Mouse (Mus musculus) liver, embryonic 14.5 days (tissue): ENCODE results near the gene Ybx2. TPM values are rescaled to one million over a fixed set of nuclear protein-coding genes. Genes with fewer than 3 reads are reported as not detected.

Source experiments
- ATAC-seq: fragments of 200-750 bp; cut with Nextera tagmentation; 2 replicates; pipeline ENCODE4 v1.8.0; 2017; ENCODE audit warnings: moderate number of reproducible peaks, mild to moderate bottlenecking, moderate library complexity; ENCODE audit not compliant: insufficient read depth
- DNase-seq, 3 experiments: peaks; one replicate each; pipeline ENCODE4 v3.0.0-alpha.2; 2012 to 2013; ENCODE audit warnings: low read depth in 3 of 3, low spot score in 3 of 3
- H3K27ac ChIP-seq: fragments of 300-500 bp; sonication (generic); 2 replicates; pipeline ENCODE4 v1.5.1; 2014; ENCODE audit warnings: moderate library complexity, mild to moderate bottlenecking, control low read depth, inconsistent platforms
- H3K27me3 ChIP-seq: fragments of 300-500 bp; sonication (generic); 2 replicates; pipeline ENCODE4 v1.6.1; 2014; ENCODE audit warnings: mild to moderate bottlenecking, low read length, moderate library complexity; ENCODE audit not compliant: control insufficient read depth, insufficient read depth
- H3K36me3 ChIP-seq: fragments of 300-500 bp; sonication (generic); replicated peaks from 2 replicates; pipeline ENCODE4 v1.6.1; 2014; ENCODE audit warnings: low read depth; ENCODE audit not compliant: control insufficient read depth, insufficient read depth
- H3K4me1 ChIP-seq, 2 experiments: fragments of 200-500 bp in 1 of 2; fragments of 300-500 bp in 1 of 2; sonication (generic) in 1 of 2; replicated peaks; 2 replicates each; pipeline ENCODE4 v1.6.1; 2012 to 2014; ENCODE audit warnings: antibody characterized with exemption in 1 of 2, inconsistent platforms in 1 of 2, low read length in 1 of 2; ENCODE audit not compliant: control insufficient read depth in 2 of 2, insufficient read depth in 2 of 2
- H3K4me2 ChIP-seq: fragments of 300-500 bp; sonication (generic); 2 replicates; pipeline ENCODE4 v1.6.1; 2014; ENCODE audit warnings: low read depth, mild to moderate bottlenecking, control low read depth, moderate library complexity
- H3K4me3 ChIP-seq, 2 experiments: fragments of 200-500 bp in 1 of 2; fragments of 300-500 bp in 1 of 2; sonication (generic) in 1 of 2; 2 replicates each; pipeline ENCODE4 v1.5.1; 2012 to 2014; ENCODE audit warnings: low read depth in 2 of 2, low read length in 2 of 2, mild to moderate bottlenecking in 2 of 2, control low read depth in 1 of 2, inconsistent platforms in 1 of 2, moderate library complexity in 1 of 2; ENCODE audit not compliant: insufficient read depth in 1 of 2
- H3K9ac ChIP-seq: fragments of 300-500 bp; sonication (generic); replicated peaks from 2 replicates; pipeline ENCODE4 v1.6.1; 2014; ENCODE audit warnings: mild to moderate bottlenecking, control low read depth, moderate library complexity
- H3K9me3 ChIP-seq: fragments of 300-500 bp; sonication (generic); 2 replicates; pipeline ENCODE4 v1.6.1; 2016; ENCODE audit warnings: low read length, mixed read lengths; ENCODE audit not compliant: control insufficient read depth
- CTCF ChIP-seq: IDR thresholded peaks from 2 replicates; pipeline ENCODE4 v1.5.1; 2016; ENCODE audit warnings: antibody characterized with exemption, low read depth, control low read depth
- EP300 ChIP-seq: IDR thresholded peaks from 2 replicates; pipeline ENCODE4 v1.6.1; 2016; ENCODE audit warnings: antibody characterized with exemption, low read depth
- WGBS: fragments of 180-500 bp; shearing (Covaris S2); extraction: QIAGEN DNeasy Blood & Tissue Kit; methylation state at CpG from one replicate; pipeline ENCODE4 v1.1.7; 2014; ENCODE audit not compliant: insufficient replicate concordance; 5-methylcytosine and 5-hydroxymethylcytosine counted together
- polyA plus RNA-seq, 2 experiments: library from polyadenylated mRNA; depleted of rRNA in 1 of 2; stranded (reverse) in 1 of 2; unstranded in 1 of 2; fragments of >200 nt; fragmentation: Nextera tagmentation in 1 of 2; extraction: Ambion mirVana in 1 of 2; gene quantifications; 2 replicates each; pipeline versions ENCODE4 v1.2.1 to v1.2.3; 2012 to 2014

Ybx2 gene
- polyA plus RNA-seq, 2 experiments = 0.23 to 0.58 TPM

- Histone ChIP-seq H3K27ac (no peak overlapping the region), H3K36me3 (no peaks in the 10 kb centered on the region), H3K27me3 (peaks cover 53% of the 10 kb centered on the region), H3K4me1 (peaks cover 10 to 12% of the 10 kb centered on the region in 2 experiments), H3K4me3 (peak overlapping the region in 1 of 2 experiments; percentile 25; a peak in 2 of 4 replicates), H3K4me2 (peak overlapping the region; percentile 73), H3K9ac (no peak overlapping the region), H3K9me3 (no peaks in the 10 kb centered on the region)
- ATAC-seq (no peak), DNase-seq (no peak)
- TF ChIP-seq CTCF = no peak
- no peak for TF ChIP-seq EP300
- 12% methylated on average over 6 of the region's 6 CpGs for WGBS
Observed at GRCm38 (mm10) chr11:69934681-69935080, 915 bp upstream of the Ybx2 start.

- Histone ChIP-seq H3K9ac (no peak overlapping the region), H3K4me3 (peak overlapping the region in 1 of 2 experiments; percentile 53; a peak in 2 of 4 replicates), H3K9me3 (no peaks in the 10 kb centered on the region), H3K36me3 (no peaks in the 10 kb centered on the region), H3K4me1 (peaks cover 10 to 12% of the 10 kb centered on the region in 2 experiments), H3K27ac (no peak overlapping the region), H3K4me2 (peak overlapping the region; percentile 73), H3K27me3 (peaks cover 53% of the 10 kb centered on the region)
- no peak for ATAC-seq
- WGBS = 5% methylated on average over 30 of the region's 30 CpGs
- no peak for TF ChIP-seq EP300
- no peak for TF ChIP-seq CTCF
- no peak for DNase-seq
Observed at GRCm38 (mm10) chr11:69936156-69936555, 560 bp downstream of the Ybx2 start.

- Histone ChIP-seq H3K27ac (no peak overlapping the region), H3K27me3 (peaks cover 53% of the 10 kb centered on the region), H3K4me3 (no peak overlapping the region), H3K4me1 (peaks cover 10 to 12% of the 10 kb centered on the region in 2 experiments), H3K4me2 (no peak overlapping the region), H3K9me3 (no peaks in the 10 kb centered on the region), H3K9ac (no peak overlapping the region), H3K36me3 (no peaks in the 10 kb centered on the region)
- no peak for ATAC-seq
- no peak for DNase-seq
- TF ChIP-seq CTCF (no peak), EP300 (no peak)
- WGBS = 51% methylated on average over 9 of the region's 9 CpGs
Observed at GRCm38 (mm10) chr11:69936714-69937347, 1.2 kb downstream of the Ybx2 start.

- DNase-seq = no peak
Observed at GRCm38 (mm10) chr11:69937385-69937784, 1.8 kb downstream of the Ybx2 start.

GRCm38 (mm10) chr11:69937834-69938233 lies 2.2 kb downstream of the Ybx2 start:
- no peak for TF ChIP-seq EP300
- no peak for TF ChIP-seq CTCF
- no peak overlapping the region for H3K27ac ChIP-seq
- no peak overlapping the region for H3K4me3 ChIP-seq
- H3K36me3 ChIP-seq = no peaks in the 10 kb centered on the region; the same call in 1 of the 2 replicates
- WGBS = 57% methylated on average over 5 of the region's 5 CpGs
- peaks cover 10 to 12% of the 10 kb centered on the region in 2 experiments for H3K4me1 ChIP-seq
- ATAC-seq (no peak), DNase-seq (no peak)
- no peak overlapping the region for H3K4me2 ChIP-seq
- no peaks in the 10 kb centered on the region for H3K9me3 ChIP-seq
- H3K9ac ChIP-seq = no peak overlapping the region
- peaks cover 53% of the 10 kb centered on the region for H3K27me3 ChIP-seq

More at GRCm38 (mm10) chr11:69937385-69937784, 1.8 kb downstream of the Ybx2 start:
- Histone ChIP-seq H3K36me3 (no peaks in the 10 kb centered on the region), H3K4me1 (peaks cover 10 to 12% of the 10 kb centered on the region in 2 experiments), H3K4me2 (no peak overlapping the region), H3K9ac (no peak overlapping the region), H3K4me3 (no peak overlapping the region), H3K27ac (no peak overlapping the region), H3K27me3 (peaks cover 53% of the 10 kb centered on the region), H3K9me3 (no peaks in the 10 kb centered on the region)
- TF ChIP-seq CTCF (no peak), EP300 (no peak)
- ATAC-seq = no peak
- WGBS = 33% methylated on average over 4 of the region's 4 CpGs
